Mouse (Mus musculus) liver, embryonic 14.5 days (tissue): Measurements from ENCODE around the gene Dbx1.

Experiments used
- CTCF ChIP-seq: IDR thresholded peaks from 2 replicates; pipeline ENCODE4 v1.5.1; 2016; ENCODE audit warnings: antibody characterized with exemption, low read depth, control low read depth
- EP300 ChIP-seq: IDR thresholded peaks from 2 replicates; pipeline ENCODE4 v1.6.1; 2016; ENCODE audit warnings: antibody characterized with exemption, low read depth

DNA sequence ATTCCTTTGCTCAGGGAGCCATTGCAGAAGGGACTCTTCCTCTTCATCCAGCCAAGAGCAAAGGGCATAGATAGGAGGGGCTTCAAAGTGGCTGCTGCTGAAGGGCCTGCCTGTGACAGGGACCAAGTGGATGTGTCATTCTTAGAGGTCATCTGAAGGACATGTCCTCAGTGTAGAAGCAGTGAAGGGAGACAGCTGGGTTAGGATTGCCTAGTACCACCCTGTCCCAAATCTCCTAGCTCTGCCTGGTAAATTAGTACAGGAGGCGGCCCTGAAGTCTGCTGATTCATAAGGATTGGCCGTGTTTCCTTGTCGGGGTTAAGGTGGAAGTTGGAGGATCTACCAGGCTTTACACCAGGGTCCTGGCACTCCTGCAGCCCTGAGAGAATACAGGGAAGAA, 36.7 kb downstream of the Dbx1 start:
- TF ChIP-seq CTCF: no peak
- no peak for TF ChIP-seq EP300
